Mouse (Mus musculus) hindbrain, postnatal 0 days (tissue): ENCODE data around the gene Plxnc1. TPM values are rescaled to one million over a fixed set of nuclear protein-coding genes. Genes with fewer than 3 reads are reported as not detected.
A peak's percentile ranks its signal among the peaks of the same experiment; 100 is the strongest.

Experiments used
- ATAC-seq: fragments of 200-750 bp; cut with Nextera tagmentation; 2 replicates; pipeline ENCODE4 v1.8.0; 2017; ENCODE audit warnings: mild to moderate bottlenecking, moderate TSS enrichment, moderate library complexity
- DNase-seq: peaks from one replicate; pipeline ENCODE4 v3.0.0-alpha.2; 2015; ENCODE audit warnings: low spot score
- H3K27ac ChIP-seq: fragments of 300-500 bp; sonication (generic); 2 replicates; pipeline ENCODE4 v1.5.1; 2014; ENCODE audit warnings: mild to moderate bottlenecking
- H3K27me3 ChIP-seq: fragments of 300-500 bp; sonication (generic); 2 replicates; pipeline ENCODE4 v1.6.1; 2014; ENCODE audit warnings: low read length, mixed read lengths; ENCODE audit not compliant: insufficient read depth
- H3K36me3 ChIP-seq: fragments of 300-500 bp; sonication (generic); 2 replicates; pipeline ENCODE4 v1.6.1; 2014; ENCODE audit warnings: low read length, mixed read lengths; ENCODE audit not compliant: insufficient read depth
- H3K4me1 ChIP-seq: fragments of 300-500 bp; sonication (generic); 2 replicates; pipeline ENCODE4 v1.6.1; 2014; ENCODE audit warnings: antibody characterized with exemption, low read length, mixed read lengths; ENCODE audit not compliant: insufficient read depth
- H3K4me2 ChIP-seq: fragments of 300-500 bp; sonication (generic); 2 replicates; pipeline ENCODE4 v1.6.1; 2014; ENCODE audit warnings: low read depth, mild to moderate bottlenecking, low read length, moderate library complexity, mixed read lengths
- H3K4me3 ChIP-seq: fragments of 300-500 bp; sonication (generic); 2 replicates; pipeline ENCODE4 v1.5.1; 2014; ENCODE audit warnings: low read length
- H3K9ac ChIP-seq: fragments of 300-500 bp; sonication (generic); replicated peaks from 2 replicates; pipeline ENCODE4 v1.6.1; 2014; ENCODE audit warnings: mild to moderate bottlenecking, low read length, moderate library complexity, mixed read lengths
- H3K9me3 ChIP-seq: fragments of 300-500 bp; sonication (generic); 2 replicates; pipeline ENCODE4 v1.6.1; 2016; ENCODE audit warnings: low read length, mixed read lengths
- CTCF ChIP-seq: IDR thresholded peaks from 2 replicates; pipeline ENCODE4 v1.5.1; 2016; ENCODE audit warnings: antibody characterized with exemption, control low read depth, low read depth
- WGBS: fragments of 180-500 bp; shearing (Covaris S2); extraction: QIAGEN DNeasy Blood & Tissue Kit; methylation state at CpG from one replicate; pipeline ENCODE4 v1.1.7; 2014; 5-methylcytosine and 5-hydroxymethylcytosine counted together
- polyA plus RNA-seq: library from polyadenylated mRNA; unstranded; fragments of >200 nt; fragmentation: Nextera tagmentation; extraction: Ambion mirVana; gene quantifications from 2 replicates; pipeline ENCODE4 v1.2.1, GENCODE M21; 2015
- total RNA-seq: library from RNA; depleted of rRNA; stranded (reverse); fragments of >200 nt; gene quantifications from 2 replicates; pipeline ENCODE4 v1.2.3, GENCODE M21; 2014

Plxnc1 gene
- total and polyA plus RNA-seq, 2 experiments from 2014 or later, result 9.9 to 54.5 TPM

- no peaks in the 10 kb centered on the region for H3K27me3 ChIP-seq
- no peak overlapping the region for H3K4me2 ChIP-seq
- DNase-seq (no peak), ATAC-seq (no peak)
- H3K9me3 ChIP-seq, result no peaks in the 10 kb centered on the region
- no peak overlapping the region for H3K4me3 ChIP-seq
- H3K27ac ChIP-seq, result no peak overlapping the region
- peaks cover 11% of the 10 kb centered on the region; the same call in 1 of the 2 replicates for H3K36me3 ChIP-seq
- H3K4me1 ChIP-seq, result 0 out of 2 replicates have a peak, but pooled peaks cover 3% of the 10 kb centered on the region
- WGBS, result 72% methylated on average over 7 of the region's 7 CpGs
- no peak for TF ChIP-seq CTCF
- no peak overlapping the region for H3K9ac ChIP-seq
Observed at GRCm38 (mm10) chr10:94918618-94919017, 26.0 kb downstream of the Plxnc1 start.

GRCm38 (mm10) chr10:94917990-94918389, 26.6 kb downstream of the Plxnc1 start:
- Histone ChIP-seq H3K9ac (no peak overlapping the region), H3K27ac (0 out of 2 replicates have a peak overlapping the region, but pooled peaks have one; percentile 9), H3K9me3 (no peaks in the 10 kb centered on the region), H3K4me1 (no peaks in the 10 kb centered on the region), H3K27me3 (no peaks in the 10 kb centered on the region), H3K36me3 (peaks cover 11% of the 10 kb centered on the region; the same call in 1 of the 2 replicates), H3K4me2 (no peak overlapping the region), H3K4me3 (no peak overlapping the region)
- DNase-seq (no peak), ATAC-seq (no peak)
- WGBS, result 53% methylated on average over 2 of the region's 2 CpGs
- TF ChIP-seq CTCF, result no peak

GRCm38 (mm10) chr10:94917354-94917753, 27.3 kb downstream of the Plxnc1 start:
- WGBS, result 83% methylated on average over 4 of the region's 4 CpGs

GRCm38 (mm10) chr10:94916610-94917009, 28.0 kb downstream of the Plxnc1 start:
- Histone ChIP-seq H3K27me3 (no peaks in the 10 kb centered on the region), H3K4me2 (no peak overlapping the region), H3K4me3 (no peak overlapping the region)

More at GRCm38 (mm10) chr10:94917354-94917753, 27.3 kb downstream of the Plxnc1 start:
- Histone ChIP-seq H3K4me1 (no peaks in the 10 kb centered on the region), H3K9ac (no peak overlapping the region), H3K4me3 (no peak overlapping the region), H3K4me2 (no peak overlapping the region), H3K9me3 (no peaks in the 10 kb centered on the region), H3K27me3 (no peaks in the 10 kb centered on the region), H3K36me3 (peaks cover 5% of the 10 kb centered on the region; the same call in 1 of the 2 replicates), H3K27ac (no peak overlapping the region)
- TF ChIP-seq CTCF, result no peak
- no peak for ATAC-seq
- DNase-seq, result no peak

GRCm38 (mm10) chr10:94915746-94916145, 28.9 kb downstream of the Plxnc1 start:
- Histone ChIP-seq H3K36me3 (no peaks in the 10 kb centered on the region; the same call in 1 of the 2 replicates), H3K4me1 (no peaks in the 10 kb centered on the region), H3K27ac (no peak overlapping the region), H3K4me2 (no peak overlapping the region), H3K27me3 (no peaks in the 10 kb centered on the region), H3K4me3 (no peak overlapping the region), H3K9me3 (no peaks in the 10 kb centered on the region), H3K9ac (no peak overlapping the region)
- DNase-seq (no peak), ATAC-seq (no peak)
- no peak for TF ChIP-seq CTCF
- 89% methylated on average over 6 of the region's 6 CpGs for WGBS

More at GRCm38 (mm10) chr10:94916610-94917009, 28.0 kb downstream of the Plxnc1 start:
- ATAC-seq, result no peak
- H3K36me3 ChIP-seq, result no peaks in the 10 kb centered on the region; the same call in 1 of the 2 replicates
- H3K9ac ChIP-seq, result no peak overlapping the region
- WGBS, result 79% methylated on average over 7 of the region's 7 CpGs
- DNase-seq, result no peak
- no peaks in the 10 kb centered on the region for H3K9me3 ChIP-seq
- no peak for TF ChIP-seq CTCF
- H3K27ac ChIP-seq, result no peak overlapping the region
- no peaks in the 10 kb centered on the region for H3K4me1 ChIP-seq

GRCm38 (mm10) chr10:94914081-94914480, 30.6 kb downstream of the Plxnc1 start:
- ATAC-seq (no peak), DNase-seq (no peak)
- no peaks in the 10 kb centered on the region for H3K4me1 ChIP-seq
- WGBS, result 67% methylated on average over 11 of the region's 11 CpGs
- no peak overlapping the region for H3K9ac ChIP-seq
- H3K36me3 ChIP-seq, result no peaks in the 10 kb centered on the region
- no peak overlapping the region for H3K4me3 ChIP-seq
- H3K9me3 ChIP-seq, result no peaks in the 10 kb centered on the region
- no peak for TF ChIP-seq CTCF
- H3K27me3 ChIP-seq, result no peaks in the 10 kb centered on the region
- no peak overlapping the region for H3K4me2 ChIP-seq
- peak overlapping the region; percentile 15; the same call in 1 of the 2 replicates for H3K27ac ChIP-seq

- WGBS, result 71% methylated on average over 5 of the region's 5 CpGs
- ATAC-seq (no peak), DNase-seq (no peak)
- no peaks in the 10 kb centered on the region for H3K27me3 ChIP-seq
- H3K27ac ChIP-seq, result no peak overlapping the region
- H3K9ac ChIP-seq, result no peak overlapping the region
- no peak for TF ChIP-seq CTCF
- H3K4me2 ChIP-seq, result no peak overlapping the region
- H3K9me3 ChIP-seq, result no peaks in the 10 kb centered on the region
- H3K4me3 ChIP-seq, result no peak overlapping the region
- no peaks in the 10 kb centered on the region for H3K4me1 ChIP-seq
- H3K36me3 ChIP-seq, result no peaks in the 10 kb centered on the region
Observed at GRCm38 (mm10) chr10:94913336-94913739, 31.3 kb downstream of the Plxnc1 start.
